Mouse (Mus musculus) ovary, postnatal 10 days (tissue): ENCODE data around the gene Camk1d.

ENCODE experiments used
- DNase-seq: peaks from one replicate; pipeline ENCODE4 v3.0.0; 2022; ENCODE audit warnings: low spot score

Camk1d gene

GRCm38 (mm10) chr2:5714211-5715053, at the start of gene Camk1d:
TSS of gene Camk1d (minus strand) at chr2:5714515.
- peak; percentile 38 for DNase-seq

GRCm38 (mm10) chr2:5762031-5762430, 47.7 kb upstream of the Camk1d start:
- DNase-seq, result no peak

GRCm38 (mm10) chr2:5760479-5761008, 46.2 kb upstream of the Camk1d start:
- DNase-seq, result no peak

GRCm38 (mm10) chr2:5758569-5758968, 44.3 kb upstream of the Camk1d start:
- DNase-seq, result no peak

- DNase-seq, result no peak
These were observed 36.6 kb upstream of the Camk1d start for GRCm38 (mm10) chr2:5750872-5751271.

GRCm38 (mm10) chr2:5749210-5749609, 34.9 kb upstream of the Camk1d start:
- DNase-seq, result no peak

- no peak for DNase-seq
These were observed 33.3 kb upstream of the Camk1d start for GRCm38 (mm10) chr2:5747545-5748043.

- no peak for DNase-seq
These were observed 32.2 kb upstream of the Camk1d start for GRCm38 (mm10) chr2:5746529-5746928.

- DNase-seq, result no peak
These were observed 29.6 kb upstream of the Camk1d start for GRCm38 (mm10) chr2:5743886-5744285.

GRCm38 (mm10) chr2:5740913-5741312, 26.6 kb upstream of the Camk1d start:
- DNase-seq, result no peak

GRCm38 (mm10) chr2:5735881-5736280, 21.6 kb upstream of the Camk1d start:
- DNase-seq, result no peak

- no peak for DNase-seq
These were observed 19.2 kb upstream of the Camk1d start for GRCm38 (mm10) chr2:5733300-5734085.

GRCm38 (mm10) chr2:5732047-5732446, 17.7 kb upstream of the Camk1d start:
- DNase-seq, result no peak

GRCm38 (mm10) chr2:5730364-5730792, 16.1 kb upstream of the Camk1d start:
- no peak for DNase-seq

- DNase-seq, result no peak
These were observed 15.6 kb upstream of the Camk1d start for GRCm38 (mm10) chr2:5729931-5730330.

GRCm38 (mm10) chr2:5725028-5725701, 10.8 kb upstream of the Camk1d start:
- no peak for DNase-seq

GRCm38 (mm10) chr2:5717675-5718074, 3.4 kb upstream of the Camk1d start:
- no peak for DNase-seq

- no peak for DNase-seq
These were observed 1.2 kb upstream of the Camk1d start for GRCm38 (mm10) chr2:5715544-5715943.

GRCm38 (mm10) chr2:5715054-5715410, 717 bp upstream of the Camk1d start:
- DNase-seq, result no peak

GRCm38 (mm10) chr2:5713325-5714210, 747 bp downstream of the Camk1d start:
- DNase-seq, result no peak

GRCm38 (mm10) chr2:5712255-5712654, 2.1 kb downstream of the Camk1d start:
- DNase-seq, result no peak
